Mouse (Mus musculus) forebrain, embryonic 13.5 days (tissue): ENCODE measurements around the gene 1810009J06Rik. TPM values are rescaled to one million over a fixed set of nuclear protein-coding genes. Genes with fewer than 3 reads are reported as not detected.
"Not testable (repeated sequence)": the region's sequence is repeated elsewhere in the genome, so short reads cannot be mapped to it uniquely, and the experiment has no call there.

ENCODE experiments used
- ATAC-seq: fragments of 200-750 bp; cut with Nextera tagmentation; 2 replicates; pipeline ENCODE4 v1.8.0; 2017
- H3K27ac ChIP-seq: fragments of 300-500 bp; sonication (generic); 2 replicates; pipeline ENCODE4 v1.5.1; 2015; ENCODE audit warnings: inconsistent platforms, mild to moderate bottlenecking, moderate library complexity
- H3K27me3 ChIP-seq: fragments of 300-500 bp; sonication (generic); 2 replicates; pipeline ENCODE4 v1.6.1; 2015; ENCODE audit warnings: mild to moderate bottlenecking, inconsistent platforms
- H3K36me3 ChIP-seq: fragments of 300-500 bp; sonication (generic); 2 replicates; pipeline ENCODE4 v1.6.1; 2015; ENCODE audit warnings: mild to moderate bottlenecking, inconsistent platforms; ENCODE audit not compliant: poor library complexity, severe bottlenecking
- H3K4me1 ChIP-seq: fragments of 300-500 bp; sonication (generic); 2 replicates; pipeline ENCODE4 v1.6.1; 2015; ENCODE audit warnings: inconsistent platforms
- H3K4me2 ChIP-seq: fragments of 300-500 bp; sonication (generic); 2 replicates; pipeline ENCODE4 v1.6.1; 2015; ENCODE audit warnings: inconsistent platforms, mild to moderate bottlenecking, moderate library complexity
- H3K4me3 ChIP-seq: fragments of 300-500 bp; sonication (generic); 2 replicates; pipeline ENCODE4 v1.5.1; 2015; ENCODE audit warnings: mild to moderate bottlenecking, inconsistent platforms
- H3K9ac ChIP-seq: fragments of 300-500 bp; sonication (generic); 2 replicates; pipeline ENCODE4 v1.6.1; 2015; ENCODE audit warnings: mild to moderate bottlenecking, inconsistent platforms
- H3K9me3 ChIP-seq: fragments of 300-500 bp; sonication (generic); replicated peaks from 2 replicates; pipeline ENCODE4 v1.6.1; 2016; ENCODE audit warnings: inconsistent platforms
- WGBS: fragments of 180-500 bp; shearing (Covaris S2); methylation state at CpG from one replicate; pipeline ENCODE4 v1.1.7; 2015; 5-methylcytosine and 5-hydroxymethylcytosine counted together
- polyA plus RNA-seq: library from polyadenylated mRNA; unstranded; fragments of >200 nt; fragmentation: Nextera tagmentation; extraction: Ambion mirVana; gene quantifications from 2 replicates; pipeline ENCODE4 v1.2.1, GENCODE M21; 2015

1810009J06Rik gene
- not detected in 2 replicates for polyA plus RNA-seq

DNA sequence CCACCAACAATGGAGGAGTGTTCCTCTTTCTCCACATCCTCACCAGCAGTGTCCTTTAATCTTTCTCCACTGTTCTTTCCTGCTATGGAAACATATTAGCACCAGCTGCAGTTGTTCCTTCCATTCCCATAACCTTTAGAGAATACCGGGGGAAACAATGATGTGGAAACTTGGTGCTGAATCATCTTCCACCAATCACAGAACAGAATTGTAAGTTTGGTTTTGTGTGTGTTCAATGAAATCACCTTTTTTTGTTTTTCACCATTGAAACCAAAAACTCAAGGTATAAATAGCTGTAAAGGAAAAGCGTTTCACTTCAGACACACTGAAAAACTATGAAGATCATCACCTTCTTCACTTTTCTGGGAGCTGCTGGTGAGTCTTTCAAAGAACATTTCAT, at the start of gene 1810009J06Rik:
Gene 1810009J06Rik, plus strand, starts transcription at position 301 of the 400 bp plus-strand sequence.
- H3K4me1 ChIP-seq, H3K9ac ChIP-seq, H3K4me2 ChIP-seq: not testable (repeated sequence)

DNA sequence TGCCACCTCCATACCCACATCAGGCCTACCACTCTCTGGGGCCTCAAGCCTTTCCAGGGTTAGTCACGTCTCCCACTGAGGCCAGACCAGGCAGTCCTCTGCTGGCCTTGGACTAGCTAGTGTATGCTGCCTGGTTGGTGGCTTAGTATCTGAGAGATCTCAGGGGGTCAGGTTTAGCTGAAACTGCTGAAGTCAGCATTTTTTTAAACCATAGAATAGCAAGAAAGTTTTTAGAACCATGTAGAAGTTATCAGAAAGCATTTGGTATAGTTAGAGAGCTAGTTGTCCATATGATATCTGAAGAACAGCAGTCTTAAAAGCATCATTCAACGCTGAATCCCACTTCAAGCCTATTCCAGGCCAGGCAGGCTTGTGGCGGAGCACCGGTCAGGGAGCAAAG, 44.6 kb upstream of the 1810009J06Rik start:
- Histone ChIP-seq H3K27ac (no peak overlapping the region), H3K27me3 (no peaks in the 10 kb centered on the region), H3K36me3 (no peaks in the 10 kb centered on the region), H3K9me3 (no peaks in the 10 kb centered on the region), H3K4me3 (no peak overlapping the region), H3K4me1 (no peaks in the 10 kb centered on the region), H3K4me2 (no peak overlapping the region), H3K9ac (no peak overlapping the region)
- ATAC-seq, result no peak
- WGBS, result 81% methylated on average over 4 of the region's 4 CpGs

More for the DNA sequence above, at the start of gene 1810009J06Rik:
- H3K36me3 ChIP-seq, H3K4me3 ChIP-seq, H3K27me3 ChIP-seq, H3K27ac ChIP-seq, ATAC-seq, H3K9me3 ChIP-seq: not testable (repeated sequence)
- 86% methylated on average over 2 of the region's 2 CpGs for WGBS

DNA sequence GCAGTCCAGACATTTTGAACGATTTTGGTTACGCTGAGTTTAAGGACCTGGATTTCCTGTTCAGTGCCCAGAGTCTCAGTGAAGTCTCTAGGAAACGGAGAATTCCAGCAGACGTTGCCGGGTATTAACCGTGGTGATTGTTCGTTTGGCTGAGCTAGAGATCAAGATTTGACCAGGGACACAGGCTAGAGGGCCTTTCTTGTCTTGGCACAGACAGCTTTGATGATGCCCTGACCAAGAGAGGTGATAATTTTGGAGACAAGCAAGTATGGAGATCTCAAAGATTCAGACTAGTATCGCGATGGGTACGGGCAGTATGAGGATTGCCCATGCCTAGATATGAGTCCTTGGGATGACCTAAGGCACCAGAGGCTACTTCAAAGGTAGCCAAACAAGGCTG, 24.1 kb upstream of the 1810009J06Rik start, which contains the start of gene 1700074P13Rik:
Gene 1700074P13Rik, minus strand, starts transcription at position 101 of the 400 bp plus-strand sequence.
- H3K36me3 ChIP-seq, result no peaks in the 10 kb centered on the region
- no peak within 1 kb of the TSS for H3K4me3 ChIP-seq
- WGBS, result 91% methylated on average over 10 of the region's 10 CpGs
- no peaks in the 10 kb centered on the region for H3K9me3 ChIP-seq
- no peaks in the 10 kb centered on the region for H3K27me3 ChIP-seq
- ATAC-seq, result no peak
- no peak within 1 kb of the TSS for H3K9ac ChIP-seq
- H3K4me1 ChIP-seq, result no peaks in the 10 kb centered on the region
- no peak within 1 kb of the TSS for H3K4me2 ChIP-seq
- H3K27ac ChIP-seq, result no peak within 1 kb of the TSS

DNA sequence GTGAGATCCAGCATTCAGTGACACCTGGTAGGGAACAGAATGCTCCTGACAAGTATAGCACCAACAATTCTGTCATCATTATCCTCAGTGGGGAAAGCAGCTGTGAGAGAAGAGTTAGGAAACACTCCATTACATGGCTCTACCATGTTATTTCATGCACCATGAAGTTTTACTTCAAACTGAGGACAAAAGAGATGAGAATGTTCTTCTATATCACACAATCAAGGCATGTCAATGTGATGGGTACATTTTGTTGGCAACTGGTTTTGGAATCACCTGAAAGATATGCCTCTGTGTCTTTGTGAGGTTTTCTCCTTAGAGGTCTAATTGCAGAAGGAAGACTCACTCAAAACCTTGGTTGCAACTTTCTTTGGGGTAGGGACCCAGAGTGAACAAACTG, 12.8 kb upstream of the 1810009J06Rik start, which contains the start of gene Gm4744:
Gene Gm4744, minus strand, starts transcription at position 101 of the 400 bp plus-strand sequence.
- Histone ChIP-seq H3K36me3 (no peaks in the 10 kb centered on the region), H3K4me2 (no peak within 1 kb of the TSS), H3K27me3 (no peaks in the 10 kb centered on the region), H3K9ac (no peak within 1 kb of the TSS), H3K9me3 (no peaks in the 10 kb centered on the region), H3K4me1 (no peaks in the 10 kb centered on the region), H3K27ac (no peak within 1 kb of the TSS), H3K4me3 (no peak within 1 kb of the TSS)
- ATAC-seq, result no peak

DNA sequence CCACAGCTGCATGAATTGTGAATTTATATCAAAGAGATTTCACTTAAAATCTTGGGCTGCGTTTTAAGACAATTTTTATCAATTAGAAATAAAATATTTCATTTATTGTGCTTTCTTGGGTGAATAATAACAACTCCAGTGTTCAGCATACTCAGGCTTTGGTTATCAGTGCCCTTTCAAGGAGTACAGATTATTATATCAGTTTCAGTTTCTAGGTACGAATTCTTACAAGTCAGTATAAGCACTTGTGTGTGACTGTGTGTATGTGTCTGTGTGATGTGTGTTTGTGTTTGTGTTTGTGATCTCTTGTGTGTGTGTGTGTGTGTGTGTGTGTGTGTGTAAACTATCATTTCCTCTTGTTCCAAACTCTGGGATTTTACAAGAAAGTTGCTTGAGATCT, 10.8 kb upstream of the 1810009J06Rik start:
- Histone ChIP-seq H3K4me2 (no peak overlapping the region), H3K27me3 (no peaks in the 10 kb centered on the region), H3K36me3 (no peaks in the 10 kb centered on the region), H3K27ac (no peak overlapping the region), H3K9ac (no peak overlapping the region), H3K4me1 (no peaks in the 10 kb centered on the region), H3K4me3 (no peak overlapping the region), H3K9me3 (no peaks in the 10 kb centered on the region)
- 65% methylated on average over 2 of the region's 2 CpGs for WGBS
- ATAC-seq, result no peak

DNA sequence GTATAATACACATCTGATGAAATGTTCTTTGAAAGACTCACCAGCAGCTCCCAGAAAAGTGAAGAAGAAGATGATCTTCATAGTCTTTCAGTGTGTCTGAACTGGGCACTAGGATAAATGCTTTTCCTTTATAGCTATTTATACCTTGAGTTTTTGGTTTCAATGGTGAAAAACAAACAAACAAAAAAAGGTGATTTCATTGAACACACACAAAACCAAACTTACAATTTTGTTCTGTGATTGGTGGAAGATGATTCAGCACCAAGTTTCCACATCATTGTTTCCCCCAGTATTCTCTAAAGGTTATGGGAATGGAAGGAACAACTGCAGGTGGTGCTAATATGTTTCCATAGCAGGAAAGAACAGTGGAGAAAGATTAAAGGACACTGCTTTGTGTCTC, 34.8 kb downstream of the 1810009J06Rik start, which contains the start of gene Gm2663:
Gene Gm2663, minus strand, starts transcription at position 101 of the 400 bp plus-strand sequence.
- not testable (repeated sequence) for H3K27ac ChIP-seq, ATAC-seq

DNA sequence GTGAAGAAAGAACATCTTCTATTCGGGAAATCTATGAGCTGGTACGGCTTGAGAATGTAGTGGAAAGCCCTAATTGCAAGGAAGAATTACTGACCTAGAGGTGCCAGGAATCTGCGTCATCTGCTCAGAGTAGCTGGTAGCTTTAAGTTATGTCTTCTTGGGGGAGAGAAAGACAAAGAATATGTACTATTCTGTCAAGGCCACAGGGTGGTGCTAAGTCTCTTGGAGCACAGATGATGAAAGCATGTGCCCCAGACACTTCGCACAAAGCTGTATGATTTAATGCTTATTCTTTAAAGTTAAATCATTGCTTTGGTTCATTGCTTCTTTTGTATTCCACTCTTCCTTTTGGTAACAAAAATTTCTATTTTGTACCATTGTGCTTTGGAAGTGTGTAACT, 50.5 kb downstream of the 1810009J06Rik start:
- Histone ChIP-seq H3K9me3 (no peaks in the 10 kb centered on the region), H3K36me3 (no peaks in the 10 kb centered on the region), H3K4me3 (no peak overlapping the region), H3K4me2 (no peak overlapping the region), H3K9ac (no peak overlapping the region), H3K27ac (no peak overlapping the region), H3K27me3 (no peaks in the 10 kb centered on the region), H3K4me1 (no peaks in the 10 kb centered on the region)
- 73% methylated on average over 4 of the region's 4 CpGs for WGBS
- ATAC-seq, result no peak

More for the DNA sequence above, 34.8 kb downstream of the 1810009J06Rik start, which contains the start of gene Gm2663:
- H3K4me1 ChIP-seq, H3K4me2 ChIP-seq, H3K27me3 ChIP-seq, H3K36me3 ChIP-seq, H3K9ac ChIP-seq, H3K4me3 ChIP-seq, H3K9me3 ChIP-seq: not testable (repeated sequence)

Other genes with a start within 250 kb of the 1810009J06Rik start
- not detected in 2 replicates for gene Moxd2, start 77.3 kb upstream of the 1810009J06Rik start, polyA plus RNA-seq
- gene Prss58, start 64.4 kb upstream of the 1810009J06Rik start, polyA plus RNA-seq, result not detected in 2 replicates
- gene 1700074P13Rik, start 24.2 kb upstream of the 1810009J06Rik start, polyA plus RNA-seq, result not detected in 2 replicates
- gene Gm4744, start 12.9 kb upstream of the 1810009J06Rik start, polyA plus RNA-seq, result not detected in 2 replicates
- not detected in 2 replicates for gene Gm2663, start 34.7 kb downstream of the 1810009J06Rik start, polyA plus RNA-seq
- gene 2210010C04Rik, start 70.8 kb downstream of the 1810009J06Rik start, polyA plus RNA-seq, result not detected in 2 replicates